ENCODE assay signal across 19 mouse cellular contexts in genomic region chr10:52577795-52578194, GRCm38 (mm10).
DNase-seq lines count a peak whose midpoint lies in the region; ATAC-seq and TF ChIP-seq lines count a peak whose summit lies in the region.
"Had no signal": no experiment of that assay in that cellular context is flagged by ENCODE, and none has a peak within 500 bp of the region (broad histone marks: within the 10 kb centered on the region; RNA-seq: fewer than 3 reads in every experiment).

No protein-coding gene starts in this region.

- WGBS in neural tube, embryonic 13.5 days: 65% methylated on average over 3 of the region's 3 CpGs
- WGBS in forebrain, embryonic 16.5 days: 38% methylated on average over 3 of the region's 3 CpGs
- 43% methylated on average over 3 of the region's 3 CpGs for WGBS in hindbrain, postnatal 0 days
- 78% methylated on average over 3 of the region's 3 CpGs for WGBS in kidney, embryonic 15.5 days

- no peak for TF ChIP-seq CTCF in hindbrain, postnatal 0 days (IDR thresholded peaks at IDR 0.05; ENCODE audit: low read depth)

- no peaks in the 10 kb centered on the region for H3K36me3 ChIP-seq in neural tube, embryonic 13.5 days
- no peaks in the 10 kb centered on the region for H3K36me3 ChIP-seq in forebrain, embryonic 16.5 days (ENCODE audit: control insufficient read depth, insufficient read depth)
- no peaks in the 10 kb centered on the region for H3K36me3 ChIP-seq in hindbrain, postnatal 0 days (ENCODE audit: insufficient read depth, low read length)
- H3K36me3 ChIP-seq in kidney, embryonic 15.5 days: no peaks in the 10 kb centered on the region
- H3K36me3 ChIP-seq: embryonic facial prominence, embryonic 12.5 days; heart, embryonic 10.5 days; hindbrain, embryonic 15.5 days; limb, embryonic 13.5 days; liver, embryonic 12.5 days had no signal

- no peak for DNase-seq in neural tube, embryonic 10.5 days (ENCODE audit: extremely low spot score, low spot score)
- DNase-seq in hindbrain, postnatal 0 days (ENCODE audit: low spot score): peak; percentile 2
- DNase-seq in gastrocnemius, postnatal 4 days (ENCODE audit: low spot score in 2 of 2): no peak
- DNase-seq in left cerebral cortex, adult 8-10 months (ENCODE audit: low spot score in 2 of 2): no peak
- DNase-seq: adrenal gland, adult 2 months; cerebellum, adult 11-12 months; cerebellum, postnatal 14 days; gastrocnemius, postnatal 36 days; kidney, postnatal 4 days; lung, embryonic 14.5 days had no signal

- no peak overlapping the region for H3K4me3 ChIP-seq in neural tube, embryonic 13.5 days
- H3K4me3 ChIP-seq in forebrain, embryonic 16.5 days (replicated peaks; ENCODE audit: low read length): no peak overlapping the region
- no peak overlapping the region for H3K4me3 ChIP-seq in hindbrain, postnatal 0 days (ENCODE audit: low read length)
- H3K4me3 ChIP-seq in kidney, embryonic 15.5 days (replicated peaks): no peak overlapping the region
- H3K4me3 ChIP-seq: embryonic facial prominence, embryonic 12.5 days; heart, embryonic 10.5 days; hindbrain, embryonic 15.5 days; limb, embryonic 13.5 days; liver, embryonic 12.5 days had no signal

- 0 out of 2 replicates have a peak, but pooled peaks cover 6% of the 10 kb centered on the region for H3K4me1 ChIP-seq in neural tube, embryonic 13.5 days (replicated peaks)
- H3K4me1 ChIP-seq in forebrain, embryonic 16.5 days (replicated peaks; ENCODE audit: control insufficient read depth, insufficient read depth, low read length): peaks cover 11% of the 10 kb centered on the region; the same call in 1 of the 2 replicates
- H3K4me1 ChIP-seq in hindbrain, postnatal 0 days (ENCODE audit: insufficient read depth, low read length): no peaks in the 10 kb centered on the region
- no peaks in the 10 kb centered on the region for H3K4me1 ChIP-seq in kidney, embryonic 15.5 days
- H3K4me1 ChIP-seq: embryonic facial prominence, embryonic 12.5 days; heart, embryonic 10.5 days; limb, embryonic 13.5 days; liver, embryonic 12.5 days had no signal

- no peaks in the 10 kb centered on the region for H3K27me3 ChIP-seq in neural tube, embryonic 13.5 days
- H3K27me3 ChIP-seq in forebrain, embryonic 16.5 days (replicated peaks; ENCODE audit: control insufficient read depth, insufficient read depth, low read length): no peaks in the 10 kb centered on the region
- H3K27me3 ChIP-seq in hindbrain, postnatal 0 days (ENCODE audit: insufficient read depth, low read length): no peaks in the 10 kb centered on the region
- H3K27me3 ChIP-seq in kidney, embryonic 15.5 days: no peaks in the 10 kb centered on the region
- H3K27me3 ChIP-seq: embryonic facial prominence, embryonic 12.5 days; hindbrain, embryonic 15.5 days; limb, embryonic 13.5 days; liver, embryonic 12.5 days had no signal

- no peak overlapping the region for H3K4me2 ChIP-seq in neural tube, embryonic 13.5 days
- no peak overlapping the region for H3K4me2 ChIP-seq in forebrain, embryonic 16.5 days (ENCODE audit: low read length)
- no peak overlapping the region for H3K4me2 ChIP-seq in hindbrain, postnatal 0 days (ENCODE audit: low read depth, low read length)
- H3K4me2 ChIP-seq in kidney, embryonic 15.5 days: no peak overlapping the region
- H3K4me2 ChIP-seq: embryonic facial prominence, embryonic 12.5 days; limb, embryonic 13.5 days; liver, embryonic 12.5 days; lung, embryonic 14.5 days had no signal

- no peak overlapping the region for H3K9ac ChIP-seq in neural tube, embryonic 13.5 days
- no peak overlapping the region for H3K9ac ChIP-seq in forebrain, embryonic 16.5 days (replicated peaks; ENCODE audit: low read depth, low read length)
- no peak overlapping the region for H3K9ac ChIP-seq in hindbrain, postnatal 0 days (replicated peaks; ENCODE audit: low read length)
- no peak overlapping the region for H3K9ac ChIP-seq in kidney, embryonic 15.5 days
- H3K9ac ChIP-seq: embryonic facial prominence, embryonic 12.5 days; hindbrain, embryonic 15.5 days; limb, embryonic 13.5 days; liver, embryonic 12.5 days; lung, embryonic 14.5 days had no signal

- no peaks in the 10 kb centered on the region for H3K9me3 ChIP-seq in neural tube, embryonic 13.5 days
- no peaks in the 10 kb centered on the region for H3K9me3 ChIP-seq in forebrain, embryonic 16.5 days (ENCODE audit: control insufficient read depth, low read length)
- H3K9me3 ChIP-seq in hindbrain, postnatal 0 days (ENCODE audit: low read length): no peaks in the 10 kb centered on the region
- H3K9me3 ChIP-seq in kidney, embryonic 15.5 days (replicated peaks): no peaks in the 10 kb centered on the region
- H3K9me3 ChIP-seq: embryonic facial prominence, embryonic 12.5 days; heart, embryonic 10.5 days; hindbrain, embryonic 15.5 days; limb, embryonic 13.5 days; liver, embryonic 12.5 days had no signal

- 0 out of 2 replicates have a peak, but pooled peaks have one; percentile 23 for ATAC-seq in neural tube, embryonic 13.5 days (ENCODE audit: low read depth)
- ATAC-seq in forebrain, embryonic 16.5 days: peak; percentile 94
- 0 out of 2 replicates have a peak, but pooled peaks have one; percentile 35 for ATAC-seq in hindbrain, postnatal 0 days
- ATAC-seq in kidney, embryonic 15.5 days (replicated peaks; ENCODE audit: low FRiP score): no peak
- ATAC-seq: intestine, embryonic 16.5 days; liver, embryonic 12.5 days had no signal

- no peak overlapping the region for H3K27ac ChIP-seq in neural tube, embryonic 13.5 days (replicated peaks)
- H3K27ac ChIP-seq in forebrain, embryonic 16.5 days (ENCODE audit: low read length): no peak overlapping the region
- no peak overlapping the region for H3K27ac ChIP-seq in hindbrain, postnatal 0 days
- no peak overlapping the region for H3K27ac ChIP-seq in kidney, embryonic 15.5 days
- H3K27ac ChIP-seq: embryonic facial prominence, embryonic 12.5 days; heart, embryonic 10.5 days; hindbrain, embryonic 15.5 days; limb, embryonic 13.5 days; liver, embryonic 12.5 days had no signal
